Mouse (Mus musculus) cerebellum, postnatal 25 days (tissue): Measurements from ENCODE around the gene Neu1.

Experiments used
- DNase-seq, 2 experiments: peaks; one replicate each; pipeline ENCODE4 v3.0.0; 2021; ENCODE audit warnings: mixed read lengths in 2 of 2

Gene Neu1

GRCm38 (mm10) chr17:34902895-34903294 lies 28.2 kb upstream of the Neu1 start:
- DNase-seq: no peak

GRCm38 (mm10) chr17:34910982-34911381 lies 20.1 kb upstream of the Neu1 start:
- peak in 1 of 2 experiments; percentile 12 for DNase-seq

- peak; percentile 76 to 85 for DNase-seq
Measured at GRCm38 (mm10) chr17:34911945-34912351, 19.1 kb upstream of the Neu1 start.

GRCm38 (mm10) chr17:34913930-34914665 lies 17.0 kb upstream of the Neu1 start, which contains the start of gene Slc44a4:
Slc44a4 (plus strand) TSS chr17:34914466.
- DNase-seq: no peak

GRCm38 (mm10) chr17:34915410-34915831 lies 15.6 kb upstream of the Neu1 start:
- DNase-seq: no peak

GRCm38 (mm10) chr17:34916316-34916715 lies 14.7 kb upstream of the Neu1 start:
- DNase-seq: no peak

GRCm38 (mm10) chr17:34917188-34917587 lies 13.9 kb upstream of the Neu1 start:
- DNase-seq: no peak

- no peak for DNase-seq
Measured at GRCm38 (mm10) chr17:34922939-34923338, 8.1 kb upstream of the Neu1 start.

GRCm38 (mm10) chr17:34924258-34924657 lies 6.8 kb upstream of the Neu1 start:
- no peak for DNase-seq

- no peak for DNase-seq
Measured at GRCm38 (mm10) chr17:34927306-34928019, 3.6 kb upstream of the Neu1 start.

GRCm38 (mm10) chr17:34928841-34929240 lies 2.2 kb upstream of the Neu1 start:
- no peak for DNase-seq

GRCm38 (mm10) chr17:34931735-34932098 lies 664 bp downstream of the Neu1 start:
- peak; percentile 64 to 68 for DNase-seq

- no peak for DNase-seq
Measured at GRCm38 (mm10) chr17:34932287-34932686, 1.2 kb downstream of the Neu1 start.

GRCm38 (mm10) chr17:34934031-34934430 lies 3.0 kb downstream of the Neu1 start:
- DNase-seq: no peak

- no peak for DNase-seq
Measured at GRCm38 (mm10) chr17:34934830-34935229, 3.8 kb downstream of the Neu1 start.

- DNase-seq: no peak
Measured at GRCm38 (mm10) chr17:34937960-34938505, 7.0 kb downstream of the Neu1 start.

GRCm38 (mm10) chr17:34941344-34942041 lies 10.4 kb downstream of the Neu1 start:
- no peak for DNase-seq

- no peak for DNase-seq
Measured at GRCm38 (mm10) chr17:34943128-34943815, 12.2 kb downstream of the Neu1 start.

- DNase-seq: no peak
Measured at GRCm38 (mm10) chr17:34944362-34944761, 13.3 kb downstream of the Neu1 start.

- DNase-seq: no peak
Measured at GRCm38 (mm10) chr17:34946486-34947140, 15.6 kb downstream of the Neu1 start.

GRCm38 (mm10) chr17:34947606-34948005 lies 16.6 kb downstream of the Neu1 start:
- peak in 1 of 2 experiments; percentile 35 for DNase-seq
